Mouse (Mus musculus): Measurements from ENCODE around the gene Serhl.
"Not testable (repeated sequence)": the region's sequence is repeated elsewhere in the genome, so short reads cannot be mapped to it uniquely, and the experiment has no call there.

The Serhl gene

DNA sequence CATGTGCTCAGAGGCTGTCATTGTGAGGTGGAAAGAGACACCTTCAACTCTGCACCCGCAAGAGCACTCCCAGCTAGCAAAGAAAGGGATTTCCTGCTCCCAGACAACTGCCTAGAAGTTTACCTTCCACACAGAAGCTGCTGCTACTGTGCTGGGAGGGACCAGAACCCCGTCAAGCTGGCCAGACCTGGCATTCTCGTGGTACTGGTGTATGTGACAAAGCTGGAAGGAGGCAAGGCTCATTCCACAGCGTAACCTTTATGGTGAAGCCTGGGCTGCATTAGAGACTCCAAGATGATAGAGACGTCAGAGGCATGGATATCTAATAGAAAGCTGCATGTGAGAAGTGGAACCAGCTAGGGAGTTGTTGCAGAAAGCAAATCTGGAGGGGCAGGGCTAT, 35.3 kb downstream of the Serhl start:
- DNase-seq (ENCODE audit: low read depth, low spot score) = no peak

DNA sequence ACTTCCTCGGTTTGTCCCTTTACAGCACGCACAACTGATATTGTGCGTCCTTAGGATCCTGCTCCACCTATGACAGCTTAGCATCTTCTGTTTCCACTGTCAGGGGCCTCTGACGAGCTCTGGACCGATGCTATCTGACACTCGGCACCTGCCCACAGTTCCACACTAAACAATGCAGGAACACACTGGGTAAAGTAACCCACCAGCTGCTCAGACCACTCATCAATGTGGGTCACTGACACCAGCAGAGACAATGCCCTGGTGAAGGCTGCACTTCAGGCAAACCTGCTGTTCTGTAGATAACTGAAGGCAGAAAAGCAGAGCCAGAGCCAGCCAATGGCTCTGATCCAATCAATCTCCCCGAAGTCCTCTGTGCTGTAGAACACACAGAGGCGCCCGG, 37.3 kb downstream of the Serhl start:
- no peak for DNase-seq (ENCODE audit: low read depth, low spot score)

DNA sequence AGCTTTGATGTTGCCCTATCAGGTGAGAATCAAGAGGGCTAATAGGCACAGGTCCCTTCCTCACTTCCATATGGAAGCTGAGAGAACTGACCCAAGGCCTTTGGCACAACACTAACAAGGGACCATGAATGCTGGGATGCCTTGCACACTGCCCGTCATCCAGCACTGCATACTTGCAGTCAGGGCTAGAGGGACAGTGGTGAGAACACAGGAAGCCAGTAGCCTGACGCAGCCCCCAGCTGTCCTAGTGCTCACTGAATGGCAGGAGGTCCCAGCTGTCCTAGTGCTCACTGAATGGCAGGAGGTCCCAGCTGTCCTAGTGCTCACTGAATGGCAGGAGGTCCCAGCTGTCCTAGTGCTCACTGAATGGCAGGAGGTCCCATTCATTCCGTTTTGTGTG, 37.7 kb downstream of the Serhl start:
- DNase-seq (ENCODE audit: low read depth, low spot score) = not testable (repeated sequence)

DNA sequence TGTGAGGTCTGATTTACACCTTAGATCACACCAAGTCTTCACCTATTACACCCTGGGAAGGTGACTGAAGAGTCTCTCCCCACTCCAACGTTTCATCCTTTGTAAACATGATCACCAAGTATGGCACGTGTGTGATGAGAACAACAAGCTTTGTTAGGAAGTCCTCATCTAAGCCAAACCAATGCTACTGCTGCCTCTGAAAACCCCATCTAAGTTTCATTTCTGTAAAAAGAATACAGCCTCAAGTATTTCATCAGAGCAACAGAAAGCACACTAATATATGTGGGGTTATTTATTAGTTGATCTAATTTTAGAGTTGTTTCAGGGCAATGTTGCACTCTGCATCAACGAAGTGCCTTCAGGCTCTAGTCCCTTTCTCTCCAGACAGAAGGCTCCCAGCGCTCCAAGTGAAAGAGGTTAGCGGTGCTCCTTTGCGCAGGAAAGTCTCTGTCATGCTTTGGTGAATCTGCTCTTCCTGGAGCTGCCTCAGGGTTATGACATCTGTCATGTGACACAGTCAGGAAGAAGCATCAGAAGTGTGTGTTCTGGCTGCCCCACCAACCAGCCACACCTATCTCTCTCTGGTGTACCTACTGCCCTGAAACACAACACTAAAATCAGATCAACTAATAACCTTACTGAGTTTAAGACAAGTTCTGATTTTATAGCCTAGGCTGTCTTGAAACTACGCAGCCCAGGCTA, 40.4 kb downstream of the Serhl start:
- no peak for DNase-seq (ENCODE audit: low read depth, low spot score)

DNA sequence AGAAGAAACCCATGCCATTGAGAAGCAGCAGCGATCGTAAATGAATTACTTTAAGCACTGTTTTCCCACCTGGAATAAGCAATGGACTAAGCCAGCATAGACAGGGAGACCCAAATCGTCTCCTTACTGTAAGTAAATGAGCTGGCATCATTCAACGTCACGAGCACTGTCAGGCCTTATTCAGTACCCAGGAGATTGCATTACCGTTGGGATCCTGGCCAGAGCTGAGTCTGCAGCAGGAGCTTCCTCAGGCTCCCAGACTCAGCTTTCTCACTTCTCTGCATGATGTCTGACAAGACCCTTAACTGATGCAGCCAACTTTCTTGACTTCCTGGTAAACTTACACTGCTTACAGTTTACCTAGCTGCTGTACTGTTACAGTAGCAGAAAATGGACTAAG, 45.4 kb downstream of the Serhl start:
- DNase-seq (ENCODE audit: low read depth, low spot score) = no peak

DNA sequence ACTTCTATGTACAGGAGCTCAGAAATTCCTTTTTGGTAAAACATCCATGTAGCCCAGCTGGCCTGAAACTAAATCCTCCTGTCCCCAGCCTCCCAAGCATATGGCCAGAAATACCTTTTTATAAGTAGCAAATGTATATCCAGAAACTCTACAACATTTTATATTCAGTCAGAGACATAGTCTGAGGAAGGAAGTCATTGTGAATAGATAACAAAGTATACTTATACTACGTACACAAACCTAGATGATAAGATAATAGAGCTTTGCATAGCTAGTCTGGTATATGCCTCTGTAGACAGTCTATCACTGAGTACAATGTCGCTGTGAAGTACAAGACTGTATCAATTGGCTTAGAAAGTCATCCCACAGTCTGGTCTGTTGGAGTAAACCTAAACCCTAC, 46.3 kb downstream of the Serhl start:
- DNase-seq (ENCODE audit: low read depth, low spot score) = no peak

DNA sequence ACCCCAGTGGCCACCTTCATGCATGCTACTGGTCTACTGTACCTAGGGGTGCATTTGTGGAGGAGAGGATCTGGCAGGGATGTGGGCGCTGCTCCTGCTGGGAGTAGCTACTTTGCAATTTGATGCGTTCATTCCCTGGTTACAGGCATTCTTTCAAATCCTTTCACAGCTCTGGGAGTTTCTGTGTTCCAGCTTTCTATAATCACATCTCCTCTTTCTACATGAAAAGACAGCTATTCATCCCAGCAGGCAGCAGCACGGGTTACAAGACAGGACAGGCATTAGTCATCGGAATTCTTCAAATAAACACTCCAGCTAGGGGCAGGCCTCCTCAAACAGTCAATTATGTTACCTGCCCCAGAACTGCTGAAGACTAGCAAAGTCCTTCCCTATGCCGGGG, 53.6 kb downstream of the Serhl start:
- DNase-seq (ENCODE audit: low read depth, low spot score) = no peak

DNA sequence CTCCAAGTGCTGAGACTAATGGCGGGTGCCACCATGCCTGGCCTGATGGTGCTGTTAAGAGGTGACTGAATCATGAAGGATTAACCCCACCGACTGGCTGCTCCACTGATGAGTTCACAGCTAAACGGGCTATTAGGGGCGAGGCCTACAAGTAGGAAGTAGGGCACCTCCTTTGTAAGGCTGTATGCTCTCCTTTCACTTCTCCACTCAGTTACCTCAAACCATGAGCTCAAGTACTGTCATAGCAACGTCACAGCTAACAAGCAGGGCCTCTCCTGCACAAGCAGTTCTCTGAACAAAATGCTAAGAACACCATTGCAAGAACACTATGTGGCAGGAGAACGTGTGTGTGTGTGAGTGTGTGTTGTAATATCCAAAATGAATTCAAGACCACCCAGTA, 56.2 kb downstream of the Serhl start:
- DNase-seq (ENCODE audit: low read depth, low spot score) = no peak

DNA sequence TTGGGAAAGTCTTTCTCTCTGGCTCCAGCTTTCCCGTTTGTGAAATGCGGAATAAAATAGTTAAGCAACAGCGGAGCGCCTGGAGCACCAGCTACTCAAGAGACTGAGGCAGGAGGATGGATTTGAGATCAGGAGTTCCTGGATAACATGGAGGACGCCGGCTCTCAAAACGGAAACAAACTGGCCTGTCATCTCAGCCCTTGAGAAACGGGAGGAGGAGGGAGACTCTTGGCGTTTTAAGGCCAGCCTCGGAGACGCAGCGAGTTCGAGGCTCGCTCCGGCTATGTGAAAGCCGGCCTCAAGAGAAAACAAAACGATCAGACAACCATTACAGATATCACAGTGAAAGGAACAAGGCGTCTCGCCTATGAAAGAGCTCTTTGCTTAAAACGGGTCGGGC, 59.1 kb downstream of the Serhl start:
- DNase-seq (ENCODE audit: low read depth, low spot score) = no peak

DNA sequence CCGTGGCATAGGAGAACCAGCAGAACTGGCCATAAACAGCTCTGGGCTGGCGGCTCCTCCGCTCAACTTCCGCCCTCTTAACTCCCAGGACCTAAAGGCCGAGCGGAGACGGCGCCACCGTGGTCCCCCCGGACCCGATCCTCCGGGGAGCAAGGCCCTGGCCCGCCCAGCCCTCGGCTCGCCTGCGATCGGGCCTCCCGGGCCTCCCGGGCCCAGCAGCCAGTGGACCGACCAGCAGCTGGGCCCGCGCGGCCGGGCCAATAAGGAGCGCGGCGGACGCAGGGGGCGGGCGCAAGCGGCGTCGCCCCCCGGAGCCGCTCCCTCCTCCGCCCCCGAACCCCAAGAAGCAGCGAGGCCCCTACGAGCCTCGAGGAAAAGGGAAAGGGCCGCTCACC, 59.5 kb downstream of the Serhl start:
- no peak for DNase-seq (ENCODE audit: low read depth, low spot score)

DNA sequence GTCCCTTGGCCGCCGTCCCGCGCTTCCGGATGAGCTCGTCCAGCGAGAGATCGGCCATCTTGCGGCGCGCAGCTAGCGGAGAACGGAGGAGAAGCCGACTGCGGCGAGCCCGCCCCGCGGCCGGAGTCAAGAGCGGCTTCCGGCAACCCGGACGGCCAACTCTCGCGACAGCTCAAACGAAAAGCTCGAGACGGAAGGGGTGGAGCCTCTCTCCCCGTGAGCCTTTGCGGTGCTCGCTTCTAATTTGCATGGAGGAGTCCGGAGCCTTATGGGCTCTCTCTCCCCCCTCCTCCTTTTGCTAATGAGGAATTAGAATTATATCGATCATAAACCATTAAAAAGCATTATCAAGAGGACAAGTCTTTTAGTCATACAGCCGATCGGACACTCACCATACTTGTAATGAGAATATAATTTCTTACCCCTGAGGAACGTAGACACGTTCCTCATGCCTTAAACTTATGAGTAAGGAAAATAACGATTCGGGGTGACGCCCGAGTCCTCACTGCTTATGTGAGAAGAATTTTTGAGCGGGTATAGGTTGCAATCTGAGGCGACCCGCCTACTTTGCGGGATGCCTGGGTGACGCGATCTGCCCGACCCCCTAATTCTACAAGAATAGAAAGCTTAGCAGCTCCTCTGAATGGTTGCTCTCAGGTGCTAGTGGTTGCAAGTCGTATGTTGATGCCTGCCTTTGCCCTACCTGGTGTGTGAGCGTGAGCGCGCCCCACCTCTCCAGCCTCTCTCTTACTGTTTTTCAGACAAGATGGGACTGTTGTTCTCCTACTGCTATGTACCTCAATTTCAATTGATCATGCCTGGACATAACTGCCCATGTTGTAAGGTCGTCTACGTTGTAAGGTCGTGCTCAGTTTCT, 60.1 kb downstream of the Serhl start, which contains the start of gene Poldip3:
Poldip3 (minus strand) TSS at position 189 of the 877 bp plus-strand sequence.
- peak; percentile 99 for DNase-seq (ENCODE audit: low read depth, low spot score)

DNA sequence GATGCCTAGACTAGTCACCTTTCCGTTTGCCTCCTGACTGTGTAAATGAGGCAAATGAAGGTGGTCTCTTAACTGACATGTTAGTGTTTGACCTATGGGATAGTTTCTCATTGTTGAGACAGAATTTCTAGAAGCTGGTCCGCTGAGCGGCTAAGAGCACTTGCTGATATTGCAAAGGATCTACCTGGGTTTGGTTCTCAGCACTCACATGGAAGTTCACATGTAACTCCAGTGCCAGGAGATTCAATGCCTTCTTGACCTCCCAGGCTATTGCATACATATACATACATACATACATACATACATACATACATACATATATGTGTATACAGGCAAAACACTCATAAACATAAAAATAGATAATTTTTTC, 60.8 kb downstream of the Serhl start:
- DNase-seq (ENCODE audit: low read depth, low spot score) = no peak

DNA sequence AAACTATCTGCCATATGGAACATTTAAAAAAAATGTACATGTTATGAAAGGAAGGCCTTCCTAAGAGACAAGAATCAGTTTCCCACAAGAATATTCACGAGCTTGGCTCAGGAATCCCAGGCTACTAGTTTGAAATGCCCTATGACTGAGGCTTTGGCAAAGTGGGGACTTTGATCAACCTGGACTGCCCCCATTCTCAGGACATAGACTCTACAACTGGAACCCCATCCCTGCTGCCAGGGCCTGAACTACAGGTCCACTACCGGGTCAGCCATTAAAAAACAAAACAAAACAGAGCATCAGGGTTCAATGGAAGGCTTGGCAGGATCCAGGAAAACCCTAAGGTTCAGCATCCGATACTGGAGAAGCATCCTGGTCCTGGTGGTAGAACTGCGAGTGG, 61.4 kb downstream of the Serhl start:
- no peak for DNase-seq (ENCODE audit: low read depth, low spot score)

DNA sequence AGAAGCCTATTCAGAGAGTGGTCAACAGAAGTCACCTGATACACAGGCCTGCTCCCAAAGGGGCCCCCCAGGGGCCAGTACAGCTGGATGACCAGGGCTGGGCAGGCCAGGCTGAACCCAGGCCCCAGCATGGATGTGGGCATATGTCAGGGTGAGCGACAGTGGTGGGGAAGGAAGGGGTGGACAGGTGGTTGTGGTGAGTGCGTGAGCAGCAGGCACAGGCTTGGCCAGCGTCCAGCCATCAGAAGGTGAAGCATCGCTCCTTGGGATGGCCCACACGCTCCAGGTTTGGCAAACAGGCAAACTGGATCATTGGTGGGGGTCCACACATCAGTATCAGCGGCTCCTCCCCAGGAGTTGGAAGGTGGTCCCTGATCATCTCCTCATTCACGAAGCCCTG, 65.0 kb downstream of the Serhl start:
- no peak for DNase-seq (ENCODE audit: low read depth, low spot score)

DNA sequence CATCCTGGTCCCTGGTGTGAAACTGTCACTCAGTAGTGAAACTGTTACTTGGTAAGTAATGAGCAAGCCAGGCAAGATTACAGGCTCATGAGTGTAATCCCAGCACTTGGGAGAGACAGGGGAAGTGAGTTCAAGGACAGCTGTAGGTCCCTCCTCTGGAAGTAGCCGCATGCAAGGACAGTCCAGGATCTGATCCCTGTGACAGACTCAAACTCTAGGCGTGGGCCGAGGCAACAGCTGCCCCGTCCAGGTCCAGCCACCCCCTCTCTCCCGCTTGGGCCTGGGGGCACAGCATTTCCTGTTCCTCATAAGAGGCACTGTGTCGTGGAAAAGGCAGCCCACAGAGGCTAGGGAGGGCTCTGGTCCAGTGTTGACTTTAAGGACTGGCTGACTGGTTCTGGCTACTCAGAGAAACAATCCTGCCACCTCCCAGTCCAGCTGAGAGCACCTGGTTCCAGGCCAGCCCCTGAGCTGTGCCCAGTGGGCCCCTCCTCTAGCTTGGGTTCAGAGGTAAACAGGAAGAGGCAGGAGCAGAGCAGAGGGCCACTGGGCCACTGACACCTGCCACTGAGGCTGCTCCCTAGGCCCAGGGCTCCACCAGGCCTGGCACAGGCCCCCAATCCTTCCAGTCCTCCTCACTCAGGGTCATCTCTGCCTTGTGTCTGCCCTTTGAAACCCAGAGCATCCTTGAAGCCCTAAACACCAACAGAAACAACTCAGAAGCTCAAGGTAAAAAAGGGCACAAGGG, 66.5 kb downstream of the Serhl start:
- DNase-seq (ENCODE audit: low read depth, low spot score) = no peak

DNA sequence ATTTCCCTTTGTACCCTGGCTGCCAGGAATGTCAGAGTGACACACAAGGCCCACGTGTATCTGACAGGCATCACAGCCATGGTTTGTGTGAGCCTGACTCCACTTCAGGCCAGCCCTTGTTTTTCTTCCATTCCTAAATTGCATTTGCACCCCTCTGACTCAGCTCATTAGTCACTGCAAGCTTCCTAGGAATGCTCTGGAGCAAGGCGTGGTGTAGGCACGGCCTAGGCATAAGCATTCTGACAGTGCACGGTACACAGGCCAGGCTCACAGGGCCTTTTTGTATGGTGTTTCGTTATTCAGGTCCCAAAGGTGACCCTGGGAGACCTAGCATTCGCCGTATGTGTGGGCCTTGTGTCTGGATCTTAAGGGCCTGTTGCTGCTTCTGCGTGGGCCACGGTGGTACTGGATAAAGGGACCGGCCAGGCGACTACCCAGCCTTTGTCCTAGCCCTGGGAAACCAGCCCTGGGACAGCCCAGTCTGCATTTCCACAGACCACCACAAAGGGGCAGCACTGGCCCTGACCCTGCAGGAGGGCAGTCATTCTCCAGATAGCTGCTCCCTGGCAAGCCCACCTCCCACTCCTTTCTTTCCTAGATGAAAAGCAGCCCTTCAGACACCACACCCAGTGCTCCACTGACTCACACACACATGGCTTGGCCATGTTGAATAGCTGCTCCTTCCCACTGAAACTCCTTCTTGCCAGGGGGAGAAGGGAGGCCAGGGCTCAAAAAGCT, 67.8 kb downstream of the Serhl start:
- peak; percentile 64 for DNase-seq (ENCODE audit: low read depth, low spot score)

DNA sequence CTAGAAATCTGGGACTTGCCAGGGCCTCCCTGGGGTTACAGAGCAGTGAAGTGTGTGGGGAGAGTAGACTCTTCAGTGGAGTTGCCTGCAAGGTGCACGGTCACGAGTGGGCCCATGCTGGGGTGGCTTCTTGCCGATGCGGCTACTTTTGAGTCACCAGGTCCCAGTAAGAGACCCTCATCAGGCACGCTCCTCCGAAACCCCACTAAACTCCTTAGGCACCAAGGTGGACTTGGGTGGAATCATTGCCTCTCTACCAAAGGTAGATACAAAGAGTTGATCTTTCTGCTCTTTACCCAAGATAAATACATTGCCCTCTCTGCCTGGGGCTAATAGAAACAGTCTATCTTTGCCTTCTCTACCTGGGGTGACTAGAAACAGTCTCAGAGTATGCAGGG, 68.4 kb downstream of the Serhl start:
- no peak for DNase-seq (ENCODE audit: low read depth, low spot score)

DNA sequence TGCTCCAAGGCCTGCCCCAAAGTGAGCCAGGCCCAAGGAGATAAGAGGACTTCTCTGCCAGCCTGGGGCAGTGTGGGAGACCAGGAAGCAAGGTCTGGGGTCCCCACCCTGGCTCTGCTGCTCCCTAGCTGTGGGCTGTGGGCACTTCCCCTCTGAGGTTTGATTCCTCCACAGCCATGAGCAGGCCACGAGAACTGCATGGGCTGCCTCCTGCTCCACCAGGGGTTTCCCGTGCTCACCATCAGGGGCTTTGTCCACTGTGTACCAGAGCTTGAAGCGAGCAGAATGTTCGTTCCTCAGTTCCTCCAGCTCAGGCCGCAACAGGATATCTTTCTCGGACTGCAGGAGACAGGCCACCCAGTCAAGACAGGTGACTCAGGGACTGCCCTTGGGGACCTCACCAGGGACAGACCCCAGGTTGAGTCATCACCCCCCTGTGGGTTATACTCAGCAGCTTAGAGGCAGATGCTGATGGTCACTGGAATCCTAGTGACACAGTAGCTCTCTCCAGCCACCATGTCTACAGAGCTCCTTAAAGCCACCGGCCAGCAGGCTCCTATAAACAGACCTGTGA, 69.4 kb downstream of the Serhl start:
- no peak for DNase-seq (ENCODE audit: low read depth, low spot score)

DNA sequence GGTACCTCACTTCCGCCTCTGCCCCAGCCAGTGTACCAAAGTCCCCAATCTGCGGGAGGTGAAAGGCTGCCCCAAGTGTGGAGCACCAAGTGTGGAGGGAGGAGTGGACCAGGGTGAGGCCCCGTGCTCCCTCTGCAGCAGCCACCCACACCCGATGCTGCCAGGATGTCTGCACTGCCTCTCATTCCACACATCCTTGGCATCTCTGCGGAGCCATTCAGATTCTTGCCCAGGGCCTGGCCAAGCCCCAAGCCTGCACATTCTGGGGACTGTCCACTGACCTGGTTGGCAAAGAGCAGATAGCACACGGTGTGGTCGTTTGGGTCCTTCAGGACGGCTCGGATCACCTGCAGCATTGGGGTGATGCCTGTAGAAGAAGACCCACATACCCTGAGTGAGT, 70.5 kb downstream of the Serhl start:
- DNase-seq (ENCODE audit: low read depth, low spot score) = no peak

DNA sequence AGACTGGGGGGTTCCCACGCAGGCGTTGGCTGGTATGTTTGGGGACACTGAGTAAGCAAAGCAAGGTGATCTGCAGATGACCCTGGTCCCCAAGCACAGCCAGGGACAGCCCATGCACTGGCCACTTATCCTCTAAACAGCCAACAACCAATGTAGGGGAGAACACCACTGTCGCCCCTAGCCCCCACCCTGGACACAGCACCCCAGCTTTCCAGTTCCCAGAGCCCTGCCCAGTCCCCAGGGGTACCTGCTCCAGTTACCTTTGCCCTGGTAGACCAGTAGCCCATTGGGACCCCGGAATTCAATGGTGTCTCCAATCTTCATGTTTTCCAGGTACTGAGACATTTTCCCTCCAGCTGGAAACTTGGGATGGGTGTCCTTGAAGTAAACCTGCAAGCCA, 71.3 kb downstream of the Serhl start:
- DNase-seq (ENCODE audit: low read depth, low spot score) = no peak

DNA sequence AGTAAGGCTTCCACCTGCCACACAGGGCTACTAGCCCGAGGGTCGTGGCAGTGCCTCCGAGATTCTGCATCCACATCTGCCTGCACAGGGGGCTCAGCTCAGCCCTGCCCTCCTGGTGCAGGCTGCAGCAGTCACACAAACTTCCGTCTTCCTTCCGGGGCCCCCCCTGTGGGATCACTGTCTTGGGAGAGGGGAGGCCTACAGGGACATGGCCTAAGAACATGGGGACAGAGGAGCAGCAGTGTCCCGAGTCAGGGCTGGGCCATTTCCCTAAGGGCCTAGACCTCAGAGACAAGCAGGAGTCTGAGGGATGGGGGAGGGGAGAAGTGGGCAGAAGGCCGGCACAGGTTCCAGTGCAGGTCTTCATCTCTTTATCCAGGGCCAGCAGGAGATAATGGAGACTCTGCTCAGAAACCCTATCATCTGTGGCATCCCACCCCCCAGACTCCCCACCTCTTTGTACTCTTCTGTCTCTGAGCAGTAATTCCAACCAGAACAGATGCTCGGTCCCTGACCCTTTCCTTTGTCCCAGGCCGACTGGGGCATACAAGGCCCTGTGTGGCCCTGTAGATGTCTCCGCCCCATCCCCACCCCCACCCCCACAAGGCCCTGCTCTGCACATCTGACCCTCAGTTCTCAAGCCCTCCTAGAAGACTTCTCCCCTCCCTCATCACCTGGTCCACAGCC, 71.9 kb downstream of the Serhl start:
- DNase-seq (ENCODE audit: low read depth, low spot score) = no peak
